Mouse (Mus musculus): Measurements from ENCODE around the gene Zpr1. TPM values are rescaled to one million over a fixed set of nuclear protein-coding genes. Genes with fewer than 3 reads are reported as not detected.

Gene Zpr1
- polyA plus RNA-seq, 1 experiment from 2014 or later = 70.2 TPM

- Histone ChIP-seq H3K4me2 (ENCODE audit: low read length) (peak overlapping the region; percentile 62), H3K4me1 (replicated peaks; ENCODE audit: control insufficient read depth, insufficient read depth, low read length) (peaks cover 7% of the 10 kb centered on the region; the same call in 1 of the 2 replicates), H3K27ac (ENCODE audit: low read depth) (no peak overlapping the region; the same call in 1 of the 2 replicates), H3K9ac (ENCODE audit: low read length) (peak overlapping the region; percentile 56), H3K36me3 (ENCODE audit: control insufficient read depth, insufficient read depth, low read length) (no peaks in the 10 kb centered on the region), H3K27me3 (replicated peaks; ENCODE audit: control insufficient read depth, insufficient read depth, low read length) (no peaks in the 10 kb centered on the region), H3K9me3 (ENCODE audit: control insufficient read depth, low read length) (no peaks in the 10 kb centered on the region), H3K4me3 (ENCODE audit: low read depth, low read length) (peak overlapping the region; percentile 25; the same call in 1 of the 2 replicates)
- DNase-seq (ENCODE audit: low spot score) = no peak
- 74% methylated on average over 25 of the region's 25 CpGs for WGBS
- no peak for ATAC-seq (replicated peaks; ENCODE audit: low FRiP score, low TSS enrichment, low read depth)
Measured at GRCm38 (mm10) chr9:46327706-46328571, 55.1 kb downstream of the Zpr1 start.

GRCm38 (mm10) chr9:46328572-46329249 is 55.8 kb downstream of the Zpr1 start:
- ATAC-seq (replicated peaks; ENCODE audit: low FRiP score, low TSS enrichment, low read depth) = peak; percentile 42; the same call in 1 of the 2 replicates
- Histone ChIP-seq H3K27me3 (replicated peaks; ENCODE audit: control insufficient read depth, insufficient read depth, low read length) (no peaks in the 10 kb centered on the region), H3K9ac (ENCODE audit: low read length) (peak overlapping the region; percentile 56), H3K4me1 (replicated peaks; ENCODE audit: control insufficient read depth, insufficient read depth, low read length) (peaks cover 7% of the 10 kb centered on the region; the same call in 1 of the 2 replicates), H3K4me2 (ENCODE audit: low read length) (peak overlapping the region; percentile 62), H3K9me3 (ENCODE audit: control insufficient read depth, low read length) (no peaks in the 10 kb centered on the region), H3K36me3 (ENCODE audit: control insufficient read depth, insufficient read depth, low read length) (no peaks in the 10 kb centered on the region), H3K4me3 (ENCODE audit: low read depth, low read length) (peak overlapping the region; percentile 25), H3K27ac (ENCODE audit: low read depth) (peak overlapping the region; percentile 54)
- WGBS = 7% methylated on average over 30 of the region's 30 CpGs
- DNase-seq (ENCODE audit: low spot score) = peak; percentile 82

- Histone ChIP-seq H3K9ac (ENCODE audit: low read length) (peak overlapping the region; percentile 56), H3K4me2 (ENCODE audit: low read length) (peak overlapping the region; percentile 62), H3K36me3 (ENCODE audit: control insufficient read depth, insufficient read depth, low read length) (no peaks in the 10 kb centered on the region), H3K27me3 (replicated peaks; ENCODE audit: control insufficient read depth, insufficient read depth, low read length) (no peaks in the 10 kb centered on the region), H3K27ac (ENCODE audit: low read depth) (peak overlapping the region; percentile 54; the same call in 1 of the 2 replicates), H3K4me3 (ENCODE audit: low read depth, low read length) (peak overlapping the region; percentile 25), H3K9me3 (ENCODE audit: control insufficient read depth, low read length) (no peaks in the 10 kb centered on the region), H3K4me1 (replicated peaks; ENCODE audit: control insufficient read depth, insufficient read depth, low read length) (peaks cover 7% of the 10 kb centered on the region; the same call in 1 of the 2 replicates)
- ATAC-seq (replicated peaks; ENCODE audit: low FRiP score, low TSS enrichment, low read depth) (peak; percentile 69), DNase-seq (ENCODE audit: low spot score) (peak; percentile 76)
- 4% methylated on average over 19 of the region's 19 CpGs for WGBS
Measured at GRCm38 (mm10) chr9:46329250-46329648, 56.4 kb downstream of the Zpr1 start.

GRCm38 (mm10) chr9:46329801-46330585 is 57.1 kb downstream of the Zpr1 start:
- WGBS = 32% methylated on average over 24 of the region's 24 CpGs
- Histone ChIP-seq H3K4me3 (ENCODE audit: low read depth, low read length) (no peak overlapping the region), H3K4me1 (replicated peaks; ENCODE audit: control insufficient read depth, insufficient read depth, low read length) (peaks cover 7% of the 10 kb centered on the region; the same call in 1 of the 2 replicates), H3K4me2 (ENCODE audit: low read length) (peak overlapping the region; percentile 62), H3K27me3 (replicated peaks; ENCODE audit: control insufficient read depth, insufficient read depth, low read length) (no peaks in the 10 kb centered on the region), H3K9me3 (ENCODE audit: control insufficient read depth, low read length) (no peaks in the 10 kb centered on the region), H3K36me3 (ENCODE audit: control insufficient read depth, insufficient read depth, low read length) (no peaks in the 10 kb centered on the region), H3K27ac (ENCODE audit: low read depth) (no peak overlapping the region), H3K9ac (ENCODE audit: low read length) (no peak overlapping the region)
- ATAC-seq (replicated peaks; ENCODE audit: low FRiP score, low TSS enrichment, low read depth) (0 out of 2 replicates have a peak, but pooled peaks have one; percentile 7), DNase-seq (ENCODE audit: low spot score) (no peak)

GRCm38 (mm10) chr9:46330586-46330895 is 57.7 kb downstream of the Zpr1 start:
- no peak for DNase-seq (ENCODE audit: low spot score)

GRCm38 (mm10) chr9:46331301-46331700 is 58.4 kb downstream of the Zpr1 start:
- Histone ChIP-seq H3K4me2 (ENCODE audit: low read length) (no peak overlapping the region), H3K4me1 (replicated peaks; ENCODE audit: control insufficient read depth, insufficient read depth, low read length) (peaks cover 7% of the 10 kb centered on the region; the same call in 1 of the 2 replicates), H3K9ac (ENCODE audit: low read length) (no peak overlapping the region), H3K9me3 (ENCODE audit: control insufficient read depth, low read length) (no peaks in the 10 kb centered on the region), H3K27ac (ENCODE audit: low read depth) (no peak overlapping the region), H3K36me3 (ENCODE audit: control insufficient read depth, insufficient read depth, low read length) (no peaks in the 10 kb centered on the region), H3K27me3 (replicated peaks; ENCODE audit: control insufficient read depth, insufficient read depth, low read length) (0 out of 2 replicates have a peak, but pooled peaks cover 3% of the 10 kb centered on the region), H3K4me3 (ENCODE audit: low read depth, low read length) (no peak overlapping the region)
- WGBS = 83% methylated on average over 1 of the region's 1 CpGs
- ATAC-seq (replicated peaks; ENCODE audit: low FRiP score, low TSS enrichment, low read depth) = no peak
- no peak for DNase-seq (ENCODE audit: low spot score)

More at GRCm38 (mm10) chr9:46330586-46330895, 57.7 kb downstream of the Zpr1 start:
- H3K9ac ChIP-seq (ENCODE audit: low read length) = no peak overlapping the region
- no peak overlapping the region for H3K4me3 ChIP-seq (ENCODE audit: low read depth, low read length)
- no peak for ATAC-seq (replicated peaks; ENCODE audit: low FRiP score, low TSS enrichment, low read depth)
- 0 out of 2 replicates have a peak, but pooled peaks cover 3% of the 10 kb centered on the region for H3K27me3 ChIP-seq (replicated peaks; ENCODE audit: control insufficient read depth, insufficient read depth, low read length)
- H3K9me3 ChIP-seq (ENCODE audit: control insufficient read depth, low read length) = no peaks in the 10 kb centered on the region
- H3K4me1 ChIP-seq (replicated peaks; ENCODE audit: control insufficient read depth, insufficient read depth, low read length) = peaks cover 7% of the 10 kb centered on the region; the same call in 1 of the 2 replicates
- H3K4me2 ChIP-seq (ENCODE audit: low read length) = no peak overlapping the region
- H3K36me3 ChIP-seq (ENCODE audit: control insufficient read depth, insufficient read depth, low read length) = no peaks in the 10 kb centered on the region
- no peak overlapping the region for H3K27ac ChIP-seq (ENCODE audit: low read depth)
- WGBS = 54% methylated on average over 6 of the region's 6 CpGs

Data from intestine, embryonic 14.5 days (tissue).